Mouse (Mus musculus) CD4-positive, CD25-positive, alpha-beta regulatory T cell, adult 4 months (primary cell): Measurements from ENCODE around the gene Ttc7. TPM values are rescaled to one million over a fixed set of nuclear protein-coding genes. Genes with fewer than 3 reads are reported as not detected.

Source experiments
- ATAC-seq: one replicate; pipeline ENCODE4 v1.8.0; 2017
- polyA plus RNA-seq, 2 experiments: library from polyadenylated mRNA; unstranded; fragments of 100-300 nt; shearing (Covaris generic); gene quantifications; one replicate each; pipeline ENCODE4 v1.2.1; 2017

Gene Ttc7
- 10 to 100 TPM; 13.5 to 19.3 TPM for polyA plus RNA-seq

- ATAC-seq, result peak; percentile 69
Measured at GRCm38 (mm10) chr17:87282706-87283053, at the start of gene Ttc7. TSS of gene Ttc7 (plus strand) at chr17:87282886.

- no peak for ATAC-seq
Measured at GRCm38 (mm10) chr17:87235019-87235418, 47.7 kb upstream of the Ttc7 start.

GRCm38 (mm10) chr17:87236725-87237650 lies 45.7 kb upstream of the Ttc7 start:
- ATAC-seq, result no peak

- ATAC-seq, result no peak
Measured at GRCm38 (mm10) chr17:87237826-87238225, 44.9 kb upstream of the Ttc7 start.

GRCm38 (mm10) chr17:87246103-87246502 lies 36.6 kb upstream of the Ttc7 start:
- ATAC-seq, result no peak

GRCm38 (mm10) chr17:87254384-87254783 lies 28.3 kb upstream of the Ttc7 start:
- no peak for ATAC-seq

- ATAC-seq, result no peak
Measured at GRCm38 (mm10) chr17:87255672-87256071, 27.0 kb upstream of the Ttc7 start.

GRCm38 (mm10) chr17:87263401-87263800 lies 19.3 kb upstream of the Ttc7 start:
- ATAC-seq, result no peak

- no peak for ATAC-seq
Measured at GRCm38 (mm10) chr17:87264054-87264830, 18.4 kb upstream of the Ttc7 start.

GRCm38 (mm10) chr17:87264927-87265791 lies 17.5 kb upstream of the Ttc7 start:
- peak; percentile 59 for ATAC-seq

- peak; percentile 93 for ATAC-seq
Measured at GRCm38 (mm10) chr17:87265792-87266186, 16.9 kb upstream of the Ttc7 start, which contains the start of gene Mcfd2. TSS of gene Mcfd2 (minus strand) at chr17:87265935.

- ATAC-seq, result no peak
Measured at GRCm38 (mm10) chr17:87269454-87269853, 13.2 kb upstream of the Ttc7 start.

- no peak for ATAC-seq
Measured at GRCm38 (mm10) chr17:87275363-87276341, 7.0 kb upstream of the Ttc7 start.

- peak; percentile 53 for ATAC-seq
Measured at GRCm38 (mm10) chr17:87282007-87282705, 530 bp upstream of the Ttc7 start.

- ATAC-seq, result peak; percentile 33
Measured at GRCm38 (mm10) chr17:87283055-87283754, 519 bp downstream of the Ttc7 start.

GRCm38 (mm10) chr17:87283755-87284481 lies 1.2 kb downstream of the Ttc7 start:
- ATAC-seq, result peak; percentile 67

- ATAC-seq, result no peak
Measured at GRCm38 (mm10) chr17:87284482-87285040, 1.9 kb downstream of the Ttc7 start.

GRCm38 (mm10) chr17:87285731-87286465 lies 3.2 kb downstream of the Ttc7 start:
- no peak for ATAC-seq
